Mouse (Mus musculus): ENCODE results near the gene Zfp729b. TPM values are rescaled to one million over a fixed set of nuclear protein-coding genes. Genes with fewer than 3 reads are reported as not detected.

Gene Zfp729b
- total RNA-seq (2022) = 1 to 10 TPM; 2.4 to 3.6 (median 3.3) TPM

GRCm38 (mm10) chr13:67609066-67609876 is at the start of gene Zfp729b:
Gene Zfp729b, minus strand, starts transcription at chr13:67609707.
- peak; percentile 72 to 77 for DNase-seq (ENCODE audit: low spot score in 2 of 2)

GRCm38 (mm10) chr13:67652496-67652895 is 43.0 kb upstream of the Zfp729b start:
- no peak for DNase-seq (ENCODE audit: low spot score in 2 of 2)

- DNase-seq (ENCODE audit: low spot score in 2 of 2) = peak; percentile 70 to 72
These were observed 27.9 kb upstream of the Zfp729b start, which contains the start of the genes Gm49345 and Zfp729a for GRCm38 (mm10) chr13:67637294-67638007. Gene Gm49345, minus strand, starts transcription at chr13:67637769. Gene Zfp729a, minus strand, starts transcription at chr13:67637791.

- DNase-seq (ENCODE audit: low spot score in 2 of 2) = no peak
These were observed 601 bp upstream of the Zfp729b start for GRCm38 (mm10) chr13:67610108-67610507.

DNA sequence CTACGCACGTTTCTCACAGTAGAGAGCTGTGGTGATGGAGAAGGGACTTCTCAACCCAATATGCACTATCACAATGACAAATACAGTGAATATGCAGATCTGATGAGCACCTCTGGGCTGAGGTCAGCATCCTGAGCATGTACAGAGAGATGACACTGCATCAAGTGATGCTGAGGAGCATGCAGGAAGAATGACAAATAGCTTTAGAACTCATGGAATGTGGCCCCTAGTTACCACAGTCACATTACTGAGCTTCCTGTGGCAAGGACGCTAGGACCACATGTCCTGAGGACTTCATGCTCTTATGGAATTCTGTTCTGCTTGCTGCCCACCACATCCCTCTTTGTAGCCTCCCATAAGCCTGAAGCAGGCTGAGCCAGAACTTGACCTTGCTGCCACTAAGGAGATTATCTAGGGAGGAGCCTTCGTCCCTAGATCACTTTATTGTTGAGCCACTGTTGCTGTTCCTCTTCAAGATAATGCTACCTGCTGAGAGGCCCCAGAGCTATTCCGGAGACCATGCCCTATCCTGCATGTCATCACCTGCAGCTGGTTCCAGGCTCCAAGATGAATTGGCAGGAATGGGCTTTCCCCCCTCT is 36.8 kb downstream of the Zfp729b start:
- no peak for DNase-seq (ENCODE audit: low spot score in 2 of 2)

DNA sequence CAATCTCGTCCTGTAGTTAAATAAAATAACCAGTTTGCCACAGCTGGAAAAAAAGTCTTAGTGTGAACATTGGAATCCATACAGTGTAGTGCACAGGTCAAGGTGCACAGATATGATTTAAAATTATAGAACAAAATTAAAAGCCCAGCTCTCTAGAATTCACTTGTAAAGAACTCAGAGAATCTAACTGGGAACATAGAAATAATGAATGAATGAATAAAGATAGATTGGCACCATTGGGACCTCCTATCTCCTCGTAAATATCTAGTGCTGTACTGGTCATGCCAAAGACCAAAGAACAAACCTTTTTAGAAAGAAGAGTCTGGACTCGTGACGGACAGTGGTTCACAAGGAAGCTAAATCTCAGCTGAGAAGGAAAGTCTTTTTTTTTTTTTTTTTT is 55.8 kb downstream of the Zfp729b start, which contains the start of gene Zfp748:
TSS of gene Zfp748 (minus strand) at position 101 of the 400 bp plus-strand sequence.
- DNase-seq (ENCODE audit: low spot score in 2 of 2) = no peak

- peak; percentile 38 to 56 for DNase-seq (ENCODE audit: low spot score in 2 of 2)
These were observed 56.8 kb downstream of the Zfp729b start for GRCm38 (mm10) chr13:67552505-67553346.

DNA sequence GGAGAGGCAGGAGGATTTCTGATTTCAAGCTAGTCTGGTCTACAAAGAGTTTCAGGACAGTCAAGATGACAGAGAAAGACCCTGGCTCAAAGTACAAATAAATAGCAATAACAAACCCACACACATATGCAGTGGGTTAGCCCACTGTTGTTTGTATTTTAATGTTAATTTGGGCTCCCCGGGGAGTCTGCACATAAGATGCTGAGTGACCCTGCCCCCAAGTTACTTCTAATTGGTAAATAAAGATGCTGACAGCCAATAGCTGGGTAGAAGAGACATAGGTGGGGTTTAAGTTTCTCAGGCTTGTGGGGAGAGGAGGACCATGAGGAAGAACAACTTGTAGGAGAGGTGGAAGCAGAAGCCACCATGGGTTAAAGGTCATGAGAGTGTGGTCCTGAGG is 63.6 kb downstream of the Zfp729b start:
- no peak for DNase-seq (ENCODE audit: low spot score in 2 of 2)

Other genes starting within 250 kb of the Zfp729b start
- 1 to 10 TPM in 1 of 4 experiments, under 1 TPM in 2, not detected in 1; 0.78 to 1.0 (median 0.90) TPM for gene Gm28044, start 249.2 kb downstream of the Zfp729b start, total RNA-seq (2022)
- 1 to 10 TPM; 1.0 to 1.3 (median 1.1) TPM for gene Zfp953, start 249.1 kb downstream of the Zfp729b start, total RNA-seq (2022)
- 1 to 10 TPM in 1 of 4 experiments, under 1 TPM in 1, not detected in 2; 0.63 to 1.1 TPM for gene Gm28041, start 234.0 kb downstream of the Zfp729b start, total RNA-seq (2022)
- under 1 TPM; 0.08 to 0.54 (median 0.15) TPM for gene Zfp456, start 233.9 kb downstream of the Zfp729b start, total RNA-seq (2022)
- gene Zfp429, start 209.9 kb downstream of the Zfp729b start, total RNA-seq (2022) = 1 to 10 TPM in 2 of 4 experiments, under 1 TPM in 2; 0.88 to 1.3 (median 1.1) TPM
- 1 to 10 TPM in 1 of 4 experiments, under 1 TPM in 3; 0.22 to 1.7 (median 0.53) TPM for gene Zfp459, start 188.3 kb downstream of the Zfp729b start, total RNA-seq (2022)
- gene Zfp874a, start 158.1 kb downstream of the Zfp729b start, total RNA-seq (2022) = 1 to 10 TPM; 7.1 to 8.5 (median 8.2) TPM
- 10 to 100 TPM; 11.1 to 16.0 (median 13.9) TPM for gene Zfp874b, start 125.4 kb downstream of the Zfp729b start, total RNA-seq (2022)
- gene Zfp58, start 109.2 kb downstream of the Zfp729b start, total RNA-seq (2022) = 1 to 10 TPM; 2.9 to 3.5 (median 3.1) TPM
- under 1 TPM in 3 of 4 experiments, not detected in 1; 0.39 to 0.94 (median 0.58) TPM for gene Gm26965, start 83.6 kb downstream of the Zfp729b start, total RNA-seq (2022)
- gene Zfp87, start 83.5 kb downstream of the Zfp729b start, total RNA-seq (2022) = 1 to 10 TPM; 3.2 to 4.6 (median 4.3) TPM
- gene Zfp748, start 55.9 kb downstream of the Zfp729b start, total RNA-seq (2022) = 1 to 10 TPM; 2.1 to 2.7 (median 2.3) TPM
- 1 to 10 TPM in 1 of 4 experiments, under 1 TPM in 3; 0.64 to 1.5 (median 0.87) TPM for gene Gm49345, start 28.1 kb upstream of the Zfp729b start, total RNA-seq (2022)
- gene Zfp729a, start 28.1 kb upstream of the Zfp729b start, total RNA-seq (2022) = 1 to 10 TPM; 2.1 to 3.6 (median 2.7) TPM
- 1 to 10 TPM; 3.1 to 4.8 (median 3.6) TPM for gene Zfp738, start 77.4 kb upstream of the Zfp729b start, total RNA-seq (2022)
- gene Zfp65, start 119.5 kb upstream of the Zfp729b start, total RNA-seq (2022) = 1 to 10 TPM; 5.6 to 6.2 (median 5.6) TPM
- gene Zfp85, start 145.5 kb upstream of the Zfp729b start, total RNA-seq (2022) = 1 to 10 TPM; 2.3 to 3.3 (median 2.9) TPM
- gene Zfp493, start 170.0 kb upstream of the Zfp729b start, total RNA-seq (2022) = 1 to 10 TPM; 3.7 to 5.5 (median 4.4) TPM
- gene Zfp273, start 204.0 kb upstream of the Zfp729b start, total RNA-seq (2022) = 1 to 10 TPM; 1.3 to 2.0 (median 1.6) TPM
- 1 to 10 TPM in 3 of 4 experiments, under 1 TPM in 1; 0.59 to 2.0 (median 1.4) TPM for gene Gm10037, start 221.4 kb upstream of the Zfp729b start, total RNA-seq (2022)